Comparison of ENCODE assay signal across 26 mouse cellular contexts in the genomic region with DNA sequence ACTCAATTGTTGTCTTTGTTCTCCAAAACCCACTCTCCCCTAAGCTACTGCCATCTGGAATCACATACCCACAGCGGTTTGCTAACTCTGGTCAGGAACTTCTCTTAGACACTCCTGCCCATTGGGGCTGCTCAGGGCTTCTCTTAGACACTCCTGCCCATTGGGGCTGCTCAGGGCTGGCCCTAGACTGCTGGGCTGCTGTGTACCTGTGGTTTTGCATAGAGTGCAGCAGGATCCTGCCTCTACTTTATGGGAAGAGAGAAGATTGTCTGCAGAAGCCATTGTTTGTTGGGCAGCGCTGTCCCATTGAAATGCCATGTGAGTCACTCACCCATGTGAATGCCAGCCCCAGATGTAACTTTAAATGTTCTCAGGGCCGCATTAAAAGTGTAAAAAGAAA. TPM values are rescaled to one million over a fixed set of nuclear protein-coding genes. Genes with fewer than 3 reads are reported as not detected.
DNase-seq lines count a peak whose midpoint lies in the region; ATAC-seq lines count a peak whose summit lies in the region.
"Had no signal": no experiment of that assay in that cellular context is flagged by ENCODE, and none has a peak within 500 bp of the region (broad histone marks: within the 10 kb centered on the region; RNA-seq: fewer than 3 reads in every experiment).

No protein-coding gene starts in this region.

- peak; percentile 29 to 73 for DNase-seq in adrenal gland, adult (ENCODE audit: inconsistent age in 2 of 2, low spot score in 1 of 2)
- DNase-seq in adrenal gland, postnatal 4 days (ENCODE audit: low spot score in 2 of 2): no peak
- DNase-seq in heart, adult 11 months: peak; percentile 74
- DNase-seq in heart, postnatal 25 days (ENCODE audit: low spot score): no peak
- no peak for DNase-seq in kidney, postnatal 25 days
- DNase-seq in midbrain, embryonic 11.5 days (ENCODE audit: low spot score, missing footprints): peak; percentile 69
- DNase-seq in midbrain, embryonic 14.5 days: no peak
- DNase-seq: adrenal gland, adult 8-10 months; adrenal gland, postnatal 14 days; B cell, adult 2 months; cerebellum, adult 11-12 months; cerebellum, adult 2 months; cerebellum, adult 9-10 months; cerebellum, postnatal 10 days; cerebellum, postnatal 25 days; forebrain, postnatal 0 days had no signal

- intact Hi-C loops in heart, postnatal 25 days (cut with DNase I): no loop called here

- no peak overlapping the region for H3K4me3 ChIP-seq in kidney, embryonic 16.5 days (ENCODE audit: low read length)
- no peak overlapping the region for H3K4me3 ChIP-seq in midbrain, embryonic 11.5 days (ENCODE audit: low read depth, low read length)
- no peak overlapping the region for H3K4me3 ChIP-seq in midbrain, embryonic 14.5 days (replicated peaks; ENCODE audit: low read depth, low read length)
- H3K4me3 ChIP-seq: embryonic facial prominence, embryonic 10.5 days; embryonic facial prominence, embryonic 12.5 days; forebrain, embryonic 13.5 days; forebrain, embryonic 15.5 days had no signal

- H3K27ac ChIP-seq in kidney, embryonic 16.5 days (ENCODE audit: low read length): no peak overlapping the region
- H3K27ac ChIP-seq in midbrain, embryonic 11.5 days (ENCODE audit: low read depth, low read length): no peak overlapping the region
- no peak overlapping the region for H3K27ac ChIP-seq in midbrain, embryonic 14.5 days (replicated peaks; ENCODE audit: low read depth, low read length)
- H3K27ac ChIP-seq: embryonic facial prominence, embryonic 10.5 days; embryonic facial prominence, embryonic 12.5 days; forebrain, embryonic 13.5 days; forebrain, embryonic 15.5 days had no signal

- ATAC-seq in kidney, embryonic 16.5 days (ENCODE audit: low FRiP score, low TSS enrichment): 0 out of 2 replicates have a peak, but pooled peaks have one; percentile 23
- no peak for ATAC-seq in midbrain, embryonic 11.5 days (ENCODE audit: low FRiP score)
- no peak for ATAC-seq in midbrain, embryonic 14.5 days (ENCODE audit: low FRiP score, low TSS enrichment)
- ATAC-seq: activated CD4-positive, CD25-positive, alpha-beta regulatory T cell, adult 4 months; CD4-positive, CD25-positive, alpha-beta regulatory T cell, adult 4 months; forebrain, embryonic 13.5 days; forebrain, embryonic 15.5 days; forebrain, postnatal 0 days; Patski had no signal

- H3K27me3 ChIP-seq in kidney, embryonic 16.5 days (ENCODE audit: insufficient read depth, low read length): no peaks in the 10 kb centered on the region
- no peaks in the 10 kb centered on the region for H3K27me3 ChIP-seq in midbrain, embryonic 11.5 days (ENCODE audit: control insufficient read depth, insufficient read depth, low read length)
- H3K27me3 ChIP-seq in midbrain, embryonic 14.5 days (ENCODE audit: control insufficient read depth, insufficient read depth, low read length): no peaks in the 10 kb centered on the region
- H3K27me3 ChIP-seq: CH12.LX; embryonic facial prominence, embryonic 12.5 days; forebrain, embryonic 13.5 days; forebrain, embryonic 15.5 days; Patski had no signal

- H3K9ac ChIP-seq in kidney, embryonic 16.5 days (replicated peaks; ENCODE audit: low read length): no peak overlapping the region
- no peak overlapping the region for H3K9ac ChIP-seq in midbrain, embryonic 11.5 days (ENCODE audit: low read length)
- H3K9ac ChIP-seq in midbrain, embryonic 14.5 days (replicated peaks; ENCODE audit: low read length): no peak overlapping the region
- H3K9ac ChIP-seq: embryonic facial prominence, embryonic 12.5 days; forebrain, embryonic 13.5 days; forebrain, embryonic 15.5 days; forebrain, postnatal 0 days had no signal

- peaks cover 34% of the 10 kb centered on the region for H3K4me1 ChIP-seq in kidney, embryonic 16.5 days (ENCODE audit: insufficient read depth, low read length)
- H3K4me1 ChIP-seq in midbrain, embryonic 11.5 days (ENCODE audit: control insufficient read depth, insufficient read depth, low read length): no peaks in the 10 kb centered on the region; the same call in 1 of the 2 replicates
- no peaks in the 10 kb centered on the region for H3K4me1 ChIP-seq in midbrain, embryonic 14.5 days (ENCODE audit: control insufficient read depth, insufficient read depth, low read length)

- no peaks in the 10 kb centered on the region; the same call in 1 of the 2 replicates for H3K36me3 ChIP-seq in kidney, embryonic 16.5 days (ENCODE audit: insufficient read depth, low read length)
- H3K36me3 ChIP-seq in midbrain, embryonic 11.5 days (ENCODE audit: control insufficient read depth, insufficient read depth, low read length): no peaks in the 10 kb centered on the region
- H3K36me3 ChIP-seq in midbrain, embryonic 14.5 days (ENCODE audit: control insufficient read depth, insufficient read depth, low read length): no peaks in the 10 kb centered on the region
- H3K36me3 ChIP-seq: embryonic facial prominence, embryonic 12.5 days; forebrain, embryonic 15.5 days had no signal

- no peaks in the 10 kb centered on the region for H3K9me3 ChIP-seq in kidney, embryonic 16.5 days (ENCODE audit: low read length)
- H3K9me3 ChIP-seq in midbrain, embryonic 11.5 days (ENCODE audit: control insufficient read depth, low read length): no peaks in the 10 kb centered on the region
- no peaks in the 10 kb centered on the region for H3K9me3 ChIP-seq in midbrain, embryonic 14.5 days (ENCODE audit: control insufficient read depth, low read length)
- H3K9me3 ChIP-seq: embryonic facial prominence, embryonic 10.5 days; embryonic facial prominence, embryonic 12.5 days; forebrain, embryonic 13.5 days; forebrain, embryonic 15.5 days; G1E had no signal

- no peak overlapping the region for H3K4me2 ChIP-seq in kidney, embryonic 16.5 days (replicated peaks; ENCODE audit: low read depth, low read length)
- H3K4me2 ChIP-seq in midbrain, embryonic 11.5 days: no peak overlapping the region
- no peak overlapping the region for H3K4me2 ChIP-seq in midbrain, embryonic 14.5 days (ENCODE audit: low read length)
- H3K4me2 ChIP-seq: embryonic facial prominence, embryonic 12.5 days; forebrain, embryonic 13.5 days; forebrain, embryonic 15.5 days had no signal

- 78% methylated on average over 3 of the region's 3 CpGs for WGBS in kidney, embryonic 16.5 days
- WGBS in midbrain, embryonic 11.5 days: 95% methylated on average over 3 of the region's 3 CpGs
- 89% methylated on average over 3 of the region's 3 CpGs for WGBS in midbrain, embryonic 14.5 days

RNA-seq across cellular contexts. Expression of a gene that starts 9.3 kb away (rescaled TPM):
- total RNA-seq in adrenal gland, postnatal 4 days (2021): 10 to 100 TPM; 38.6 to 46.3 TPM
- 10 to 100 TPM; 14.3 to 15.4 TPM for total RNA-seq in heart, postnatal 25 days (2021)
- polyA plus RNA-seq in kidney, embryonic 16.5 days (2015; fragmentation: Nextera tagmentation; extraction: Ambion mirVana): 44.5 and 46.5 TPM in 2 replicates
- 30.2 and 33.6 TPM in 2 replicates for polyA plus RNA-seq in midbrain, embryonic 11.5 days (2014; fragmentation: Nextera tagmentation; extraction: Ambion mirVana)
- 37.9 and 38.8 TPM in 2 replicates for polyA plus RNA-seq in midbrain, embryonic 14.5 days (2014; fragmentation: Nextera tagmentation; extraction: Ambion mirVana)

Comparison
In these comparisons a context has a peak if more than half of its experiments do, and no peak if none do; other contexts are left out.
1. DNase-seq: peak in adrenal gland, adult (2 of 2), heart, adult 11 months (single experiment) and midbrain, embryonic 11.5 days (single experiment); none in adrenal gland, postnatal 4 days (0 of 2), heart, postnatal 25 days (single experiment), kidney, postnatal 25 days (0 of 2) and midbrain, embryonic 14.5 days (single experiment).